Mouse (Mus musculus): ENCODE measurements around the gene Mbnl1.

The Mbnl1 gene

GRCm38 (mm10) chr3:60568801-60569568 lies 96.4 kb downstream of the Mbnl1 start:
- DNase-seq (ENCODE audit: low spot score in 2 of 2) = no peak

- DNase-seq (ENCODE audit: low spot score in 2 of 2) = no peak
These were observed 97.2 kb downstream of the Mbnl1 start for GRCm38 (mm10) chr3:60569781-60570180.

- peak; percentile 84 to 92 for DNase-seq (ENCODE audit: low spot score in 2 of 2)
These were observed 97.9 kb downstream of the Mbnl1 start for GRCm38 (mm10) chr3:60570491-60571022.

- DNase-seq (ENCODE audit: low spot score in 2 of 2) = no peak
These were observed 98.9 kb downstream of the Mbnl1 start for GRCm38 (mm10) chr3:60571493-60571892.

GRCm38 (mm10) chr3:60574199-60574598 lies 101.6 kb downstream of the Mbnl1 start:
- no peak for DNase-seq (ENCODE audit: low spot score in 2 of 2)

GRCm38 (mm10) chr3:60574849-60575524 lies 102.4 kb downstream of the Mbnl1 start:
- no peak for DNase-seq (ENCODE audit: low spot score in 2 of 2)

- no peak for DNase-seq (ENCODE audit: low spot score in 2 of 2)
These were observed 103.3 kb downstream of the Mbnl1 start for GRCm38 (mm10) chr3:60575945-60576344.

GRCm38 (mm10) chr3:60576366-60577046 lies 103.9 kb downstream of the Mbnl1 start:
- no peak for DNase-seq (ENCODE audit: low spot score in 2 of 2)

- no peak for DNase-seq (ENCODE audit: low spot score in 2 of 2)
These were observed 107.2 kb downstream of the Mbnl1 start for GRCm38 (mm10) chr3:60579880-60580279.

GRCm38 (mm10) chr3:60580699-60581098 lies 108.1 kb downstream of the Mbnl1 start:
- no peak for DNase-seq (ENCODE audit: low spot score in 2 of 2)

- DNase-seq (ENCODE audit: low spot score in 2 of 2) = no peak
These were observed 109.5 kb downstream of the Mbnl1 start for GRCm38 (mm10) chr3:60582154-60582553.

GRCm38 (mm10) chr3:60582620-60583019 lies 110.0 kb downstream of the Mbnl1 start:
- DNase-seq (ENCODE audit: low spot score in 2 of 2) = no peak

GRCm38 (mm10) chr3:60584704-60585103 lies 112.1 kb downstream of the Mbnl1 start:
- DNase-seq (ENCODE audit: low spot score in 2 of 2) = no peak

- no peak for DNase-seq (ENCODE audit: low spot score in 2 of 2)
These were observed 113.4 kb downstream of the Mbnl1 start for GRCm38 (mm10) chr3:60586046-60586445.

- DNase-seq (ENCODE audit: low spot score in 2 of 2) = no peak
These were observed 114.5 kb downstream of the Mbnl1 start for GRCm38 (mm10) chr3:60587149-60587548.

GRCm38 (mm10) chr3:60589361-60589760 lies 116.7 kb downstream of the Mbnl1 start:
- peak in 1 of 2 experiments; percentile 33 for DNase-seq (ENCODE audit: low spot score in 2 of 2)

GRCm38 (mm10) chr3:60595606-60596005 lies 123.0 kb downstream of the Mbnl1 start:
- DNase-seq (ENCODE audit: low spot score in 2 of 2) = no peak

GRCm38 (mm10) chr3:60596985-60597384 lies 124.4 kb downstream of the Mbnl1 start:
- DNase-seq (ENCODE audit: low spot score in 2 of 2) = no peak

GRCm38 (mm10) chr3:60601686-60602085 lies 129.1 kb downstream of the Mbnl1 start:
- DNase-seq (ENCODE audit: low spot score in 2 of 2) = peak; percentile 83 to 87

- DNase-seq (ENCODE audit: low spot score in 2 of 2) = peak in 1 of 2 experiments; percentile 27
These were observed 130.4 kb downstream of the Mbnl1 start for GRCm38 (mm10) chr3:60602923-60603549.

GRCm38 (mm10) chr3:60603637-60604036 lies 131.0 kb downstream of the Mbnl1 start:
- no peak for DNase-seq (ENCODE audit: low spot score in 2 of 2)

GRCm38 (mm10) chr3:60604205-60604604 lies 131.6 kb downstream of the Mbnl1 start:
- DNase-seq (ENCODE audit: low spot score in 2 of 2) = no peak
